Mouse (Mus musculus): ENCODE results near the gene Shld1. TPM values are rescaled to one million over a fixed set of nuclear protein-coding genes. Genes with fewer than 3 reads are reported as not detected.

The Shld1 gene
- polyA plus RNA-seq, 1 experiment from 2014 or later = 17.7 TPM

DNA sequence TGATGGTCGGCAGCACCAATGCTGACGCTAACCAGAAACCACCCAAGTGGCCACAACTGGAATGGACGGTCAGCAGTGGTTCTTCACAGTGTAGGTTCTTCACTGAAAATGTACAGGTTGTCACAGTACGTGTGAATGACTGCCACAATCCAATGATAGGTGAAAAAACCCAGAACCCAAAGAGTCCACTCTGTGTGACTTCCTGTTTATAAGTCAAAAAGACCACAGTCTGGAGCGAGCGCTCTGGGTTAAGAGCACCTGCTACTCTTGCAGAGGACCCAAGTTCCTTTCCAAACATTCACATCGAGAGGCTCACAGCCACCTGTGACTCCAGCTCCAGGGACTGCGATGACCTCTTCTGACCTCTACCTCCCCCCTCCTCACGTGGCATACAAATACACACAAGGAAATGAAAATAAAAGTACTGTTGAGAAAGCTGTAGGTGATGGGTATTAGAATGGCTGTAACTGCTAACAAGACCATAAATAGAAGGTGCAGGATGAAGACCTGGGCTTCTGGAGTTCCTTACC lies 38.7 kb downstream of the Shld1 start:
- no peaks in the 10 kb centered on the region for H3K27me3 ChIP-seq (ENCODE audit: insufficient read depth, low read length)
- 81% methylated on average over 9 of the region's 9 CpGs for WGBS
- no peak overlapping the region for H3K4me2 ChIP-seq (ENCODE audit: low read length)
- H3K27ac ChIP-seq = no peak overlapping the region
- no peaks in the 10 kb centered on the region for H3K4me1 ChIP-seq (replicated peaks; ENCODE audit: insufficient read depth, low read length)
- DNase-seq (ENCODE audit: low spot score) = no peak
- no peak for ATAC-seq (replicated peaks; ENCODE audit: low FRiP score, low read depth)
- H3K36me3 ChIP-seq (ENCODE audit: insufficient read depth, low read length) = no peaks in the 10 kb centered on the region
- no peak for TF ChIP-seq CTCF (IDR thresholded peaks at IDR 0.05; ENCODE audit: low read depth)
- no peak overlapping the region for H3K4me3 ChIP-seq (replicated peaks; ENCODE audit: low read depth, low read length)
- H3K9me3 ChIP-seq (replicated peaks; ENCODE audit: low read length) = no peaks in the 10 kb centered on the region
- H3K9ac ChIP-seq (ENCODE audit: low read depth, low read length) = no peak overlapping the region

DNA sequence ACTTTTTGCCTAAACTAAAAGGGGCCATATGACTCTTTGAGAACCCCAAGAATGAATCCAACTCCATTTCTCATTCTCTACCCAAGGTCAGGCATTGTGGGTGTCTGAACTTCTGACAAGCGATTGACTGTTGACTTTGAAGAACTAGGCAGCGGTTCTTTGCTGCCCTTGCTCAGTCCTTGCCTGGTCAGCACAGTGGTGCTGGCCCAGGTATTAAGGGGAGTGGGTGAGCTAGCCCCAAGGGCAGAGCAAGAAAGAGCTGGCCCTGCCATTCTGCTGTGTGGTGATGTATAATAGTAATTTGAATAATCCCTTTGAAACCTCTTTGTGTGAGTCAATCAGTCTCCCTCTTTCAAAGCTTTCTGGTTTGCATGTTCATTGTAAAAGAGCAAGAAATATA lies 39.4 kb downstream of the Shld1 start:
- no peaks in the 10 kb centered on the region for H3K36me3 ChIP-seq (ENCODE audit: insufficient read depth, low read length)
- ATAC-seq (replicated peaks; ENCODE audit: low FRiP score, low read depth) (no peak), DNase-seq (ENCODE audit: low spot score) (no peak)
- H3K4me1 ChIP-seq (replicated peaks; ENCODE audit: insufficient read depth, low read length) = no peaks in the 10 kb centered on the region
- H3K4me2 ChIP-seq (ENCODE audit: low read length) = no peak overlapping the region
- WGBS = 95% methylated on average over 2 of the region's 2 CpGs
- no peak overlapping the region for H3K27ac ChIP-seq
- H3K9me3 ChIP-seq (replicated peaks; ENCODE audit: low read length) = no peaks in the 10 kb centered on the region
- H3K9ac ChIP-seq (ENCODE audit: low read depth, low read length) = no peak overlapping the region
- H3K4me3 ChIP-seq (replicated peaks; ENCODE audit: low read depth, low read length) = no peak overlapping the region
- no peaks in the 10 kb centered on the region for H3K27me3 ChIP-seq (ENCODE audit: insufficient read depth, low read length)
- TF ChIP-seq CTCF (IDR thresholded peaks at IDR 0.05; ENCODE audit: low read depth) = no peak

DNA sequence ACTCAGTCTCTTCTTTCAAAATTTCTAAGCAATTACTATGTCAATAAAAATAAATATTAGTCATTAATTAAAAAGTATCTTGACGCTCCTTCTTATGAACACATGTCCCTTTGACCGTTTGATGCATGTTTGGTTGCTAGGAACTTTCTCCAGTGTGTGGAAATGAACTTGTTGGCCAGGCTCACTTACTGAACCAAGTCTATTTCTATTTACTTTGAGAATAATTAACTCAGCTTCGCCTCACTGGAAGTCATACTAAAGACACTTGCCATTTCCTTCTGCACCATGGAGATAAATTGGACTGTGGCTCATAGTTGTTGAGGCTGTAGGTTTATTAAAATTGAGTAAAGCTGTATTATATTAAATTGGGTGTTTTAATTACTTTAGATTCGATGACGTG lies 46.2 kb downstream of the Shld1 start:
- Histone ChIP-seq H3K27me3 (ENCODE audit: insufficient read depth, low read length) (no peaks in the 10 kb centered on the region), H3K9ac (ENCODE audit: low read depth, low read length) (no peak overlapping the region), H3K4me2 (ENCODE audit: low read length) (no peak overlapping the region), H3K9me3 (replicated peaks; ENCODE audit: low read length) (no peaks in the 10 kb centered on the region), H3K4me1 (replicated peaks; ENCODE audit: insufficient read depth, low read length) (no peaks in the 10 kb centered on the region), H3K4me3 (replicated peaks; ENCODE audit: low read depth, low read length) (no peak overlapping the region), H3K36me3 (ENCODE audit: insufficient read depth, low read length) (no peaks in the 10 kb centered on the region), H3K27ac (0 out of 2 replicates have a peak overlapping the region, but pooled peaks have one; percentile 13)
- TF ChIP-seq CTCF (IDR thresholded peaks at IDR 0.05; ENCODE audit: low read depth) = no peak
- WGBS = 57% methylated on average over 5 of the region's 5 CpGs
- 0 out of 2 replicates have a peak, but pooled peaks have one; percentile 36 for ATAC-seq (replicated peaks; ENCODE audit: low FRiP score, low read depth)
- DNase-seq (ENCODE audit: low spot score) = peak; percentile 35

DNA sequence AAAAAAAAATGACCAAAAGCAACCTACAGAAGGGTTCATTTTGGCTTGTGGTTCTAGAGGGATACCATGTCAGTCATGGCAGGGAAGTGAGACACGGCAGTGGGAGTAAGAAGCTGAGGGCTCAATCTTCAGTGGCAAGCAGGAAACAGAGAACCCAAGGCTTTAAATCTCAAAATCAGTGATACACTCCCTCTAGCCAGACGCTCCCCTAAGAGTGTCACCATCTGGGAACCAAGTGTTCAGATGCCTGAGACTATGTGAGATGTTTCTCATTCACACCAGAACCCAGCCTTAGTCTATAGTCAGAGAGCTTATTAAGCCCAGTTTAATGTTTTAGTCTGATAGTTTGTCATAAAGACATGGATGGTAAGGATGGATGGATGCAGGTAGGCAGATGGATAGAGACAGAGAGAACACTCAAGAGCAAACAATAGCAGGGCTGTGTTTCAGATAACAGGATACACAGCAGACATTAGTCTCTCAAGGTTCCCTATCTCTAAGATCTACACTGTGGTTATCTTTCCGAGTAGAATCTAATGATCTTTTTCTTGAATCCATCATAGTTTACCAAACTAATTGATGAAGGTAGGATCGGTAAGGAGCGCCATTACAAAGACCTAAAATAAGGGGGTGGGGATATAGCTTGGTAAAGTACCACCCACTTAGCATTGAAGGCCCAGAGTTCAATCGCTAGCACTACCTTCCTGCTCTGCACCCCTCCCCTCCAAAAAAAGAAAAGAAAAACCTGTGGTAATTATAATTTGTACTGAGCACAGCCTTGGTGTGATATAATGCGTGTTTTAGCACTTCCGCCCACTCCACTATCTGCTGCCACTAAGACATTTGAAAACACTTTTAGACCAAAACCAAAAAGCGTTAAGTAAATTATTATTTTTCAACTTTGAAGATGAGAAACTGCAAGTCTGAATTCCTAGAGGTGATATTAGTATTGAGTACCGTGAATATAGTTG lies 47.2 kb downstream of the Shld1 start:
- Histone ChIP-seq H3K9me3 (replicated peaks; ENCODE audit: low read length) (no peaks in the 10 kb centered on the region), H3K9ac (ENCODE audit: low read depth, low read length) (no peak overlapping the region), H3K4me1 (replicated peaks; ENCODE audit: insufficient read depth, low read length) (no peaks in the 10 kb centered on the region), H3K27ac (0 out of 2 replicates have a peak overlapping the region, but pooled peaks have one; percentile 13), H3K4me2 (ENCODE audit: low read length) (no peak overlapping the region), H3K36me3 (ENCODE audit: insufficient read depth, low read length) (no peaks in the 10 kb centered on the region), H3K4me3 (replicated peaks; ENCODE audit: low read depth, low read length) (no peak overlapping the region), H3K27me3 (ENCODE audit: insufficient read depth, low read length) (no peaks in the 10 kb centered on the region)
- TF ChIP-seq CTCF (IDR thresholded peaks at IDR 0.05; ENCODE audit: low read depth) = no peak
- WGBS = 89% methylated on average over 10 of the region's 10 CpGs
- no peak for DNase-seq (ENCODE audit: low spot score)
- ATAC-seq (replicated peaks; ENCODE audit: low FRiP score, low read depth) = no peak

DNA sequence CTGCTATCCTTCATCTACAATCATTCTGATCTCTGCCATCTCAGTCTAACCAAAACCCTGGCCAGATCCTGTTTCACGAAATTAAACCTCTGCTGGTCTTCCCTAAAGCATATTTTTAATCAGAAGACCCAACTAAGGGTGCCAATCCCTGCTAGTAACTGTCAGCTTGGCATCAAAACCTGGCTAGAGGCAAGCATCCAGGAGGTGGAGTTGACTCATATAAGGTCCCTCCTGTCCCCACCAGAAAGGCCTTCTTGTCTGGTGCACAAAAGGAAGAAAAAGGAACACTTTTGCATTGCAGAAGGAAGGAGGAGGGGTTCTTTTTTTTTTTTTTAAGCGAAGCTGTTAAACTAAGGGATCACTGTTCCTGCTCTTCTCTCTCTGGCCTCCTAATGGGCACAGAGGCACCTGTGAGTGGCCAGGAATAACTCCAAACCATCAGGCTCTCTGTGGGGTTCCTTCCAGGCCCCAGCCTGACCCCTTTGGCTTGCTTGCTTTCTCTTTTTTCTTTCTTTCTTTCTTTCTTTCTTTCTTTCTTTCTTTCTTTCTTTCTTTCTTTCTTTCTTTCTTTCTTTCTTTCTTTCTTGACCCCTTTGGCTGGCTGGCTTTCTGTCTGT lies 52.2 kb downstream of the Shld1 start:
- H3K9ac ChIP-seq (ENCODE audit: low read depth, low read length) = no peak overlapping the region
- no peak for ATAC-seq (replicated peaks; ENCODE audit: low FRiP score, low read depth)
- no peaks in the 10 kb centered on the region for H3K36me3 ChIP-seq (ENCODE audit: insufficient read depth, low read length)
- H3K4me3 ChIP-seq (replicated peaks; ENCODE audit: low read depth, low read length) = no peak overlapping the region
- TF ChIP-seq CTCF (IDR thresholded peaks at IDR 0.05; ENCODE audit: low read depth) = no peak
- DNase-seq (ENCODE audit: low spot score) = no peak
- H3K27me3 ChIP-seq (ENCODE audit: insufficient read depth, low read length) = no peaks in the 10 kb centered on the region
- no peak overlapping the region for H3K4me2 ChIP-seq (ENCODE audit: low read length)
- 52% methylated on average over 2 of the region's 2 CpGs for WGBS
- no peaks in the 10 kb centered on the region for H3K4me1 ChIP-seq (replicated peaks; ENCODE audit: insufficient read depth, low read length)
- no peaks in the 10 kb centered on the region for H3K9me3 ChIP-seq (replicated peaks; ENCODE audit: low read length)
- H3K27ac ChIP-seq = no peak overlapping the region

DNA sequence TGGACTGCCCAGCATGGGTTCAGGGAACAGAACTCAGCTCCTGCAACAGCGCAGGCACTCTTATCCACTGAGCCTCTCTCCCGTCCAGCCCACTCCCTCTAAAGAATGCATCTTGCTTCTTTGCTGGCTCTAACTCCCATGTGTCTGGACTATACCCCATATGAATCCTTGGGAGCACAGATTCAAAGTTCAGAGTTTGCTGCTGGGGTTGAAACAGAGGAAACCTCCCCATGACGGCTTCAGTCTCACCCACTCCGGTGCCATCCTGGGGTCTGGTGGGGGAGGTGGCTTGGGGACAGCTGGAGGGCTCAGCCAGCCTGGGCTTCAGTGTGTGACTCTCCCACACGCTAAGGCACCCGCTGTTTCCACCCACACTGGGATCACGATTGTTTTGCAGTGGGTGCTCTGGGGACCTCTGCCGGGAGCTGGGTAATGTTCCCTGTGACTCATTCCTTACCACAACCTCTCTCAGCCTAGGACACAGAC lies 55.2 kb downstream of the Shld1 start:
- 41% methylated on average over 8 of the region's 8 CpGs for WGBS
- DNase-seq (ENCODE audit: low spot score) (peak; percentile 14), ATAC-seq (replicated peaks; ENCODE audit: low FRiP score, low read depth) (peak; percentile 63; the same call in 1 of the 2 replicates)
- Histone ChIP-seq H3K9me3 (replicated peaks; ENCODE audit: low read length) (no peaks in the 10 kb centered on the region), H3K4me3 (replicated peaks; ENCODE audit: low read depth, low read length) (no peak overlapping the region), H3K9ac (ENCODE audit: low read depth, low read length) (no peak overlapping the region), H3K36me3 (ENCODE audit: insufficient read depth, low read length) (no peaks in the 10 kb centered on the region), H3K27me3 (ENCODE audit: insufficient read depth, low read length) (no peaks in the 10 kb centered on the region), H3K27ac (no peak overlapping the region), H3K4me1 (replicated peaks; ENCODE audit: insufficient read depth, low read length) (no peaks in the 10 kb centered on the region), H3K4me2 (ENCODE audit: low read length) (no peak overlapping the region)
- peak; percentile 10; the same call in 1 of the 2 replicates for TF ChIP-seq CTCF (IDR thresholded peaks at IDR 0.05; ENCODE audit: low read depth)
